Mouse (Mus musculus) stomach, embryonic 16.5 days (tissue): ENCODE results near the gene Cep55. TPM values are rescaled to one million over a fixed set of nuclear protein-coding genes. Genes with fewer than 3 reads are reported as not detected.

Experiments used
- ATAC-seq: fragments of 200-750 bp; cut with Nextera tagmentation; 2 replicates; pipeline ENCODE4 v1.8.0; 2017; ENCODE audit warnings: moderate number of reproducible peaks, moderate TSS enrichment; ENCODE audit not compliant: insufficient read depth, low FRiP score
- H3K27ac ChIP-seq: fragments of 300-500 bp; sonication (generic); 2 replicates; pipeline ENCODE4 v1.5.1; 2014; ENCODE audit warnings: low read length
- H3K27me3 ChIP-seq: fragments of 300-500 bp; sonication (generic); 2 replicates; pipeline ENCODE4 v1.6.1; 2014; ENCODE audit warnings: low read length, control low read depth, mixed read lengths; ENCODE audit not compliant: control insufficient read depth, insufficient read depth
- H3K36me3 ChIP-seq: fragments of 300-500 bp; sonication (generic); 2 replicates; pipeline ENCODE4 v1.6.1; 2014; ENCODE audit warnings: low read length; ENCODE audit not compliant: control insufficient read depth, insufficient read depth
- H3K4me1 ChIP-seq: fragments of 300-500 bp; sonication (generic); 2 replicates; pipeline ENCODE4 v1.6.1; 2014; ENCODE audit warnings: low read length, control low read depth, mixed read lengths; ENCODE audit not compliant: control insufficient read depth, insufficient read depth
- H3K4me2 ChIP-seq: fragments of 300-500 bp; sonication (generic); 2 replicates; pipeline ENCODE4 v1.6.1; 2014; ENCODE audit warnings: low read depth, low read length, mixed read lengths
- H3K4me3 ChIP-seq: fragments of 300-500 bp; sonication (generic); replicated peaks from 2 replicates; pipeline ENCODE4 v1.5.1; 2014; ENCODE audit warnings: mild to moderate bottlenecking, low read length
- H3K9ac ChIP-seq: fragments of 300-500 bp; sonication (generic); 2 replicates; pipeline ENCODE4 v1.6.1; 2014; ENCODE audit warnings: low read length
- H3K9me3 ChIP-seq: fragments of 300-500 bp; sonication (generic); replicated peaks from 2 replicates; pipeline ENCODE4 v1.6.1; 2016; ENCODE audit warnings: low read length, control low read depth; ENCODE audit not compliant: control insufficient read depth
- WGBS: fragments of 180-500 bp; shearing (Covaris S2); extraction: QIAGEN DNeasy Blood & Tissue Kit; methylation state at CpG from one replicate; pipeline ENCODE4 v1.1.7; 2014; 5-methylcytosine and 5-hydroxymethylcytosine counted together
- polyA plus RNA-seq: library from polyadenylated mRNA; unstranded; fragments of >200 nt; fragmentation: Nextera tagmentation; extraction: Ambion mirVana; gene quantifications from 2 replicates; pipeline ENCODE4 v1.2.1, GENCODE M21; 2015

The Cep55 gene
- polyA plus RNA-seq, 1 experiment from 2014 or later = 25.7 TPM

GRCm38 (mm10) chr19:38027389-38027788 is 27.4 kb upstream of the Cep55 start:
- Histone ChIP-seq H3K4me2 (no peak overlapping the region), H3K36me3 (no peaks in the 10 kb centered on the region), H3K27me3 (no peaks in the 10 kb centered on the region), H3K4me3 (no peak overlapping the region), H3K27ac (peak overlapping the region; percentile 68; the same call in 1 of the 2 replicates), H3K9me3 (no peaks in the 10 kb centered on the region), H3K4me1 (peaks cover 69% of the 10 kb centered on the region), H3K9ac (no peak overlapping the region)
- WGBS = 70% methylated on average over 6 of the region's 6 CpGs
- ATAC-seq = no peak

DNA sequence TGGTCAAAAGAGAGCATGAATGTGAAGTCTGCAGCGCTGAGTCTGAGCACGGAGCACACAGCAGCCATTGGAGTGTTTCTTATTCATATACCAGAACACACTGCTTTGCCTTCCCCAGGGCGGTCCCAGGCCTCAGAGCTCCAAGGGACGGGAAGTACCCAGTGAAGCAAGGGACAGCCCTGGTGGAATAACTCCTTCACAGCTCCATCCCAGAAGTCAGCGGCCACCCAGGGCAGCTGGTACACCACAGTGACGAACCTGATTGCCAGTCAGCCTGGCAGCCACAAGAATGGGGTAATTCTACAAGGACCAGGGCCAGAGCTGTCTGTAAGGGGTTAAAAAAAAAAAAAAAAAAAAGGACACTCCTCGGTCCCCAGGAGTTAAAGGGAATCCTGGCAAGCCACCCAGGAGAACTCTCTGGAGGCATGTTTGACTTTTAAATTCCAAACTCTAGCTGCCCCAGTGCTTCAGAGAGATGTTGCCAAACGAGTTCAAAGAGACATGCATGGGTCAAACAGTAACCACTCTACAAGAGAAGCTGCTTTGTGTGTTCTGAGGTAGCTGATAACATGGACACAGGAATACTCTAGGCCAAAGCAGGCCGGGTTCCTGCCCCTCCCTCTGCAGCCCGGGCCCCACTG is 26.8 kb upstream of the Cep55 start:
- no peak overlapping the region for H3K4me2 ChIP-seq
- 0 out of 2 replicates have a peak overlapping the region, but pooled peaks have one; percentile 31 for H3K9ac ChIP-seq
- H3K27me3 ChIP-seq = no peaks in the 10 kb centered on the region
- peak; percentile 18; the same call in 1 of the 2 replicates for ATAC-seq
- H3K27ac ChIP-seq = peak overlapping the region; percentile 92
- 47% methylated on average over 10 of the region's 10 CpGs for WGBS
- H3K4me1 ChIP-seq = peaks cover 66% of the 10 kb centered on the region
- H3K4me3 ChIP-seq = no peak overlapping the region
- H3K36me3 ChIP-seq = no peaks in the 10 kb centered on the region
- H3K9me3 ChIP-seq = no peaks in the 10 kb centered on the region

GRCm38 (mm10) chr19:38029292-38029691 is 25.5 kb upstream of the Cep55 start:
- H3K36me3 ChIP-seq = no peaks in the 10 kb centered on the region
- 0 out of 2 replicates have a peak, but pooled peaks have one; percentile 15 for ATAC-seq
- H3K9me3 ChIP-seq = no peaks in the 10 kb centered on the region
- H3K4me2 ChIP-seq = peak overlapping the region; percentile 38
- whole genome bisulfite sequencing = 42% methylated on average over 3 of the region's 3 CpGs
- H3K4me1 ChIP-seq = peaks cover 68% of the 10 kb centered on the region
- H3K27me3 ChIP-seq = no peaks in the 10 kb centered on the region
- H3K4me3 ChIP-seq = no peak overlapping the region
- peak overlapping the region; percentile 92 for H3K27ac ChIP-seq
- peak overlapping the region; percentile 19; the same call in 1 of the 2 replicates for H3K9ac ChIP-seq

- Histone ChIP-seq H3K4me2 (peak overlapping the region; percentile 38), H3K27me3 (no peaks in the 10 kb centered on the region), H3K4me3 (no peak overlapping the region), H3K9me3 (no peaks in the 10 kb centered on the region), H3K27ac (peak overlapping the region; percentile 92), H3K4me1 (peaks cover 63% of the 10 kb centered on the region), H3K36me3 (no peaks in the 10 kb centered on the region), H3K9ac (peak overlapping the region; percentile 12; the same call in 1 of the 2 replicates)
- no peak for ATAC-seq
- WGBS = 50% methylated on average over 3 of the region's 3 CpGs
Measured at GRCm38 (mm10) chr19:38029871-38030270, 24.9 kb upstream of the Cep55 start.

DNA sequence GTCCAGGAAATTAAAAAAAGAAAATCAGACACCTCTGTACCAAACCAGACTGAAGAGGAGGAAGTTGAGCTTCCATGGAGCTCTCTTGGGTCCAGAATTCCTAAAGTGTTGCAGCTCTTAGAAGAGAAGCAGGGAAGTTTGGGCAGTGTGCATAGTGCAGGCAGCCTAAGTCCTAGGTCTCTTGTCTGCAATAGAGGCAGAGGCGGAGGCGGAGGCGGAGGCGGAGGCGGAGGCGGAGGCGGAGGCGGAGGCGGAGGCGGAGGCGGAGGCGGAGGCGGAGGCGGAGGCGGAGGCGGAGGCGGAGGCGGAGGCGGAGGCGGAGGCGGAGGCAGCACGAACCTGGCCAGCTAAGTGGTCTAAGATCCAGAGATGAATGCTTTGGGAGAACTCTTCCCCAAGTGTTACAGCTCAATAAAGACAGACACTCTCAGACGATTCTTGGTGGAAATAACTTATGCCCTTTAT is 24.1 kb upstream of the Cep55 start:
- 1% methylated on average over 19 of the region's 23 CpGs for WGBS
- no peaks in the 10 kb centered on the region for H3K9me3 ChIP-seq
- H3K4me3 ChIP-seq = peak overlapping the region; percentile 14; the same call in 1 of the 2 replicates
- H3K9ac ChIP-seq = no peak overlapping the region
- peak overlapping the region; percentile 38 for H3K4me2 ChIP-seq
- no peaks in the 10 kb centered on the region for H3K36me3 ChIP-seq
- no peaks in the 10 kb centered on the region for H3K27me3 ChIP-seq
- peak; percentile 46; the same call in 1 of the 2 replicates for ATAC-seq
- H3K27ac ChIP-seq = peak overlapping the region; percentile 92
- H3K4me1 ChIP-seq = peaks cover 55% of the 10 kb centered on the region

DNA sequence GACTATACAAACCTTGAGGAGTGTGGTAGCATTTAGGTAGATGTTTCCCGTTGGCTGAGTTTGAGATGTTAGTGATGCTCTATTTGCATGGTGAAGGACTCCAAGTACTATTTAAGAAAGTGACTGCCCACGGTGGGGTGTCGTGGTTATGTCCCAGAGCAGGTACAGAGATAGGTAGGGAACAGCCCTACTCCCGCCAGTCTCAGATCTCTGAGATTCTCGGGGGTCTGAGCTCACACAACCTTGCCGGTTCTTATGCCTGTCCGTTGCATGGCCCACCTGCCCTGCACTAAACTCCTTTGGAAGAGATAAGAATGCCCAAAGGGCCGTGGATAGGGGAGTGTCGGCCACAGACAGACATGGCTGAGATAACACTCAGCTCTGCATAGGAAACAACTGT is 23.7 kb upstream of the Cep55 start:
- H3K4me1 ChIP-seq = peaks cover 51% of the 10 kb centered on the region

GRCm38 (mm10) chr19:38032993-38033734 is 21.6 kb upstream of the Cep55 start:
- Histone ChIP-seq H3K4me3 (no peak overlapping the region), H3K27ac (peak overlapping the region; percentile 88), H3K27me3 (no peaks in the 10 kb centered on the region), H3K36me3 (no peaks in the 10 kb centered on the region), H3K4me1 (peaks cover 41% of the 10 kb centered on the region), H3K9ac (peak overlapping the region; percentile 54), H3K9me3 (no peaks in the 10 kb centered on the region), H3K4me2 (0 out of 2 replicates have a peak overlapping the region, but pooled peaks have one; percentile 13)
- 62% methylated on average over 15 of the region's 15 CpGs for WGBS
- ATAC-seq = peak; percentile 31; the same call in 1 of the 2 replicates

More for the DNA sequence above, 23.7 kb upstream of the Cep55 start:
- ATAC-seq = no peak
- H3K27ac ChIP-seq = no peak overlapping the region
- H3K27me3 ChIP-seq = no peaks in the 10 kb centered on the region
- no peaks in the 10 kb centered on the region for H3K9me3 ChIP-seq
- H3K9ac ChIP-seq = no peak overlapping the region
- no peaks in the 10 kb centered on the region for H3K36me3 ChIP-seq
- no peak overlapping the region for H3K4me3 ChIP-seq
- H3K4me2 ChIP-seq = no peak overlapping the region
- 51% methylated on average over 9 of the region's 9 CpGs for WGBS

- no peaks in the 10 kb centered on the region for H3K36me3 ChIP-seq
- no peak for ATAC-seq
- H3K27me3 ChIP-seq = no peaks in the 10 kb centered on the region
- peak overlapping the region; percentile 88 for H3K27ac ChIP-seq
- H3K9me3 ChIP-seq = no peaks in the 10 kb centered on the region
- H3K4me2 ChIP-seq = no peak overlapping the region
- H3K9ac ChIP-seq = no peak overlapping the region
- H3K4me1 ChIP-seq = peaks cover 37% of the 10 kb centered on the region
- H3K4me3 ChIP-seq = no peak overlapping the region
- WGBS = 74% methylated on average over 2 of the region's 2 CpGs
Measured at GRCm38 (mm10) chr19:38033735-38034057, 21.1 kb upstream of the Cep55 start.

DNA sequence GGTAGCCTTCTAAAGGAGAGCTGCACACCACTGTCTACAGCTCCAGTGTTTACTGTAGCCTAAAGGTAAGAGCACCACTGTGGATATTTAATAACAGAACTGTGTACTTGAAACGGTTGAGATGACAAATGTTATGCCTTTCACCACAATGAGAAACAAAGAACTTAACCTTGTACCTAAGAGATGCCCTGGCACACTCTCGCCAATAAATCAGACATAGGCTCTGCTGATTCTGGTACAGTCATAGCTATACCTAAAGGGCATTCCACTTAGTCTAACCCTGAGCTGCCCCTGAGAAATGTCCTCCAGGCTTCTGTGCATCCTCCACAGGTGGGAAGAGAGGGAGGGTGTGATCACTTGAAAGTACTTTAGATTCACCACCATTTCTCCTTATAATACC is 20.1 kb upstream of the Cep55 start:
- ATAC-seq = no peak
- no peak overlapping the region for H3K27ac ChIP-seq
- H3K4me1 ChIP-seq = peaks cover 28% of the 10 kb centered on the region
- 55% methylated on average over 2 of the region's 2 CpGs for WGBS
- no peak overlapping the region for H3K4me3 ChIP-seq
- H3K9me3 ChIP-seq = no peaks in the 10 kb centered on the region
- H3K9ac ChIP-seq = no peak overlapping the region
- no peak overlapping the region for H3K4me2 ChIP-seq
- no peaks in the 10 kb centered on the region for H3K36me3 ChIP-seq
- H3K27me3 ChIP-seq = no peaks in the 10 kb centered on the region
